8 mouse cellular contexts compared by ENCODE assay signal in the genomic region with DNA sequence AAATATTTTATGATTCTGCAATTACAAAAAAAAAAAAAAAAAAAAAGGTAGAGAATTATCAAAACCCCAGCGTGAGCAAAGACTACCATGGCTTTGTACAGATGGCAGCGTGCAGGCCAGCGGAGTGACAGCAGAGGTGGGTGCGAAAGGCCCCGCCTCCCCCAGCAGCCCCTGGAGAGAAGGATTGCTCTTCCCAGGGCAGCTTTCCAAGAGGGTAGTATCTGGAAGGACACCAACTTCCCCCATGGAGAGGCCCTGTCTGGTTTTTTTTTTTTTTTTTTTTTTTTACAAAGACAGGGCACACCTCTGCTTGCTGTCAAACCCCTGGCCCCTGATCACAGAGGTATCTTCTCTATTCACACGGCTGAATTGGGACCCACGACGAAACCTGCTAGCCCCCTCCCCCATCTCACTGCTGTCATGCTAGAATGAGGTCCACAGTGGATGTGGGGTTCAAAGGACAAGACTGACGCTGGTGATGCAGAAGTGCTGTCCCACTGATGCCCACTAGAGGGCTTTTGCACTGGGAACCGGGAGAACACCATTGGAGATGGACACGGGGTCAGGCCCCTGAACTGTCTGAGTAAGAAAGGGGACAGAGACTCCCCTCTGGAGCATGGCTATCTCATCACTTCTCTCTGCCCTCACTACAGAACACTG.
DNase-seq lines count a peak whose midpoint lies in the region; ATAC-seq and TF ChIP-seq lines count a peak whose summit lies in the region.

No protein-coding gene starts in this region.

- peaks cover 58% of the 10 kb centered on the region for H3K4me1 ChIP-seq in hindbrain, embryonic 16.5 days (ENCODE audit: control insufficient read depth, insufficient read depth, low read depth, low read length)
- H3K4me1 ChIP-seq in liver, postnatal 0 days (ENCODE audit: insufficient read depth) = no peaks in the 10 kb centered on the region

- 19% methylated on average over 11 of the region's 11 CpGs for WGBS in hindbrain, embryonic 16.5 days
- WGBS in liver, postnatal 0 days (ENCODE audit: insufficient replicate concordance) = 42% methylated on average over 11 of the region's 11 CpGs

- no peak for TF ChIP-seq EP300 in liver, postnatal 0 days (IDR thresholded peaks at IDR 0.05; ENCODE audit: low read depth)

- no peaks in the 10 kb centered on the region for H3K9me3 ChIP-seq in hindbrain, embryonic 16.5 days (ENCODE audit: control insufficient read depth, low read length)
- no peaks in the 10 kb centered on the region for H3K9me3 ChIP-seq in liver, postnatal 0 days (ENCODE audit: low read length)

- TF ChIP-seq CTCF in liver, postnatal 0 days (IDR thresholded peaks at IDR 0.05; ENCODE audit: low read depth) = peak; percentile 80

- no peaks in the 10 kb centered on the region for H3K36me3 ChIP-seq in hindbrain, embryonic 16.5 days (ENCODE audit: control insufficient read depth, insufficient read depth, low read length)
- H3K36me3 ChIP-seq in liver, postnatal 0 days (replicated peaks; ENCODE audit: insufficient read depth, low read length) = no peaks in the 10 kb centered on the region

- H3K9ac ChIP-seq in hindbrain, embryonic 16.5 days (ENCODE audit: low read depth, low read length) = no peak overlapping the region
- H3K9ac ChIP-seq in liver, postnatal 0 days (replicated peaks) = no peak overlapping the region

- no peaks in the 10 kb centered on the region for H3K27me3 ChIP-seq in hindbrain, embryonic 16.5 days (replicated peaks; ENCODE audit: control insufficient read depth, insufficient read depth, low read length)
- 0 out of 2 replicates have a peak, but pooled peaks cover 7% of the 10 kb centered on the region for H3K27me3 ChIP-seq in liver, postnatal 0 days (ENCODE audit: insufficient read depth, low read length)

- peak overlapping the region; percentile 56 for H3K27ac ChIP-seq in hindbrain, embryonic 16.5 days (ENCODE audit: low read depth, low read length)
- H3K27ac ChIP-seq in liver, postnatal 0 days (ENCODE audit: low read depth) = no peak overlapping the region

- H3K4me2 ChIP-seq in hindbrain, embryonic 16.5 days (ENCODE audit: low read length) = no peak overlapping the region
- H3K4me2 ChIP-seq in liver, postnatal 0 days (ENCODE audit: low read depth, low read length) = no peak overlapping the region

- ATAC-seq in CD4-positive, CD25-positive, alpha-beta regulatory T cell, adult 4 months = no peak
- ATAC-seq in hindbrain, embryonic 16.5 days = peak; percentile 54; the same call in 1 of the 2 replicates
- no peak for ATAC-seq in liver, postnatal 0 days

- no peak overlapping the region for H3K4me3 ChIP-seq in hindbrain, embryonic 16.5 days (ENCODE audit: low read length)
- H3K4me3 ChIP-seq in liver, postnatal 0 days (ENCODE audit: low read depth, low read length) = no peak overlapping the region

- DNase-seq in CD4-positive, CD25-positive, alpha-beta regulatory T cell, adult 2 months (ENCODE audit: low read depth, low spot score) = peak; percentile 45
- peak; percentile 70 for DNase-seq in 3T3-L1 (ENCODE audit: low read depth, low spot score)
- DNase-seq in brain, adult 2 months (ENCODE audit: low read depth, low spot score) = peak; percentile 57
- DNase-seq in forelimb bud, embryonic 11.5 days (ENCODE audit: low read depth, low spot score) = peak; percentile 72
- peak; percentile 76 for DNase-seq in liver, postnatal 0 days
- peak; percentile 31 for DNase-seq in ovary, postnatal 14 days (ENCODE audit: low spot score)
